Mouse (Mus musculus): Measurements from ENCODE around the gene Wwc1.

Gene Wwc1

DNA sequence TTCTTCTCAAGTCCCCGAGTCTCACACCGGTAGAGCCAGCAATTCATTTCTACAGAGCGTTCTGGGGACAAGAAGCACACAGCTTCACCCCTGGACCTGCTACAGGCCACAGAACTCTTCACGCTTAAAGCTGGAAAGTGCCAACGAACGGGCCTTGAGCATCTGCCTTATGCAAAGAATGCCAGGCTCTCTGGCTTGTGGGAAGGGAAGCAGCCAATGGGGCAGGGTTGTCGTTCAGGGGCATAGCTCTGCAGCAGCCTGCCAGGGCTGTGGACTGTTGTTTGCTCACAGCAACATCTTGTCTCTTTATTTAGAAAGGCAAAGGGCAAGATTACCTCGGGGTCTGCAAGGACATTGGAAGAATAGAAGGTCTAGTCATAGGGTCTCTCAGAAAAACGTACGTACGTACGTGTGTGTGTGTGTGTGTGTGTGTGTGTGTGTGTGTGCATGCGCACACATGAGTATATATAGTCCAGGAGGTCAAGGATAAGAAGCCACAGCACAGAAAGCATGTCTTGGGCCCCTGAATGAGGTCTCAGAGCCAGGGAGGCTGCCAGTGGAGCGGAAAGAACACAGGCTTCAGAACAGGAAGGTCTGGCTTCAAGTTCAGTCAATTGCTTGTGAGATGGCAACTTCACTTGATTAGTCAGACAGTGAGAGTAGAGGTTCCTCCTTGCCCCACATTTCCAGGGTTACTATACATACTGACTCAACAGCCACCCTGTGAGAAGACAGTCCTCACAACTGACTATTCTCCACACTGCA is 48.0 kb downstream of the Wwc1 start:
- no peak for DNase-seq

DNA sequence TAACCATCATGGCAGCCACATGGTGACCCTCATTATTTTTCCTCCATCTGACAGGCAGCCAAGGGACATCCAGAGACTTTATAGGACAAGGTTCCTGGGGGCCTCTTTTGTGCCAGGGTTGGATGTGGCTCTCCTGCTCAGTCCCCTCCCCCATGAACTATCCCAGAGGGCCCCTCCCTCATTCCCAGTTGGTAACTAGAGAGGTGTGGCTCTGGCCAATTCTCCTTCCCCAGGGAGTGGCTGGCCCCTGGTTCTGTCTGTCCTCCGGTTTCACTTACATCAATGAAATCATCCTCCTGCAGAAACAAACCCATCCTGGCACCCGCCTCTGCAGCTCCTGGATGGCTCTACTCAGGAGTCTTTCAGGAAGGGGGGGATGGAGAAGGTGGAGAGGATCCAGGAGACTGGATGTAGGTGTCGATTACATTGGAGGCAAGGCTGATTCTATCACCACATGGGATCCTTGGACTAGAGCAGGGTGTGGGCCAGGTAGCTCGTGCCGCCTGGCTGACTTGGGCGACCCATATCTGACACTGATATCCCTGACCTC is 49.7 kb downstream of the Wwc1 start:
- DNase-seq, result no peak

GRCm38 (mm10) chr11:35928453-35928852 is 51.9 kb downstream of the Wwc1 start:
- no peak for DNase-seq

DNA sequence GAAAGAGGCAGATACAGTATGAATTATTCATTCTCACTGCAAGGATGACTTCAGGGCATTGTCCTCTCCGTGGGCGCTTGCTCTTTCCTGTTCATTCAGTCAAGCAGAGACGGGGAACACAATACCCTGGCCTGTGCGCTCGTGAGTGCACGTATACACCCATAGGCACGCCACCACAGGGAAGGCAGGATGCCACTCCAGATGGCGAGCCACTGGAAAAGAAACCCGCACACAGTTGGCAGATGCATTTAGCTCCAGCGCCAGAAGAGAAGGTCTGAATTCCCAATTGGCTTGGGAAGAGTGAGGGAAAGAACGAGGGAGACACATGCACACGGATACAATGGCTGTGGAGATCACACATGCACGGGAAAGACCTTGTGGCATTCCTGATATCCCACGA is 53.0 kb downstream of the Wwc1 start:
- DNase-seq, result no peak

DNA sequence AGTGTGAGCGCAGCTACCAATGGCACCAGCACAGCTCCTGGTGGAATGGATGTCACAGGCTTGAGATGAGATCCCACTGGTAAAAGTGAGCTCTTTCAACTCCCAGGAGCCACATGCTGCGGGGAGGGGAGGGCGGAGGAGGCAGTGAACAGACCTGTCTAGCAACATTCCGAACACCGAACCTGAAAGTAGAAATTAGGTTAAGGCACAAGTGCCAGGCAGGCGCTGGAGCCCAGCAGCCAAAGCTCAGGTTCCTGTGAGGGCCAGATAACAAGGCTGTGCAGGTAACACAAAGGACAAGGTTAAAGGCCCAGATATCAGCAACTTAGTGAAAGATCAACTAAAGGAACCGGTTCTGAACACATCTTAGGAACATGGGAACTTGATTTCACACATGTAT is 54.7 kb downstream of the Wwc1 start:
- no peak for DNase-seq

GRCm38 (mm10) chr11:35922205-35922873 is 58.0 kb downstream of the Wwc1 start:
- no peak for DNase-seq

- no peak for DNase-seq
Observed at GRCm38 (mm10) chr11:35920776-35921175, 59.6 kb downstream of the Wwc1 start.

DNA sequence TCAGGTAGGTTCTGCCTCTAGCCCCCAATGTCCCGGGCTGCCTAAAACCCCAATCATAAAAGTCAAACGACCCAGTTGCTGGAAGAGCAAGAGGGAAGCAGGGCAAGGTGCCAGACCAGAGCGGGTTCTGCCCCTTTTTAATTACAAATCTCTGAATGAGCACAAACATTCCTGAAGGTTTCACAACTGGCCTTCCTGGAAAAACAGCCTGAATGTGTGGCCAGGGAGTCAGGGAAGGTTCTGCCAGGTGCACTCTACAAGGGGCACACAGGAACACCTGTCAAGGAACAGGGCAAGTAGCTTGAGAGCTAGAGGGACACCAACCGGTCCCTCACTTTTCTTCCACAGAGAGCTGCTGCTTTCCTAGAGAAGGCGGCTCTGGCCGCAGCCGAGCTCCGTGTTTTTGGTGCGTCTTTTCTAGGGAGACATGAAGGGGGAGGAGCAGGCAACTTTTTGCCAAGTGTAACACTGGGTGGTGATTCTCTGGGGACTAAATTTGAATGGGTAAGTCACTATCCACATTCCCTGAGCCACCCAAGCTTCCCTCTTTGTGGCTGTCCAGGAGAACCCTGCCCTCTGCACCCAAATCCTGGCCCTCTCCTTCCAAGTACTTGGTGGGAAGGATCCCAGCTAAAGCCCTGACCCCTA is 60.3 kb downstream of the Wwc1 start:
- no peak for DNase-seq

DNA sequence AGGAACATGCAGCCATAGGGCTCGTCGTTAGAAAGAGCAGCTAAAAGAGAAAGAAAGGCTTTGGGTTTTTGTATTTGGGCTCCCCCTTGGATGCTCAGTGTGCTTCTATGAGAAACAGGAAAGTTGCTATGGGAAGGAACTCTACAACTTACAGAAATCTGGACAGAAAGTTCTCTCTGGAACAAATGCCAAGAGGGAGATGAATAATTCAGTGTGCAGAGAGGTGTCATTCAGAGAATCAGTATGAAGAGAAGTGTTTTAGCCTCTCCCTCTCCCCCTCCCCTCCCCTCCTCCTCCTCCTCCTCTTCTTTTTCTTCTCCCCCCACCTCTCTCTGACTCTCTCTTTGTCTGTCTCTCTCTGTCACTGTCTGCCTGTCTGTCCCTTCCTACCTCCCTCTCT is 60.9 kb downstream of the Wwc1 start:
- no peak for DNase-seq

GRCm38 (mm10) chr11:35916466-35917185 is 63.7 kb downstream of the Wwc1 start:
- no peak for DNase-seq

DNA sequence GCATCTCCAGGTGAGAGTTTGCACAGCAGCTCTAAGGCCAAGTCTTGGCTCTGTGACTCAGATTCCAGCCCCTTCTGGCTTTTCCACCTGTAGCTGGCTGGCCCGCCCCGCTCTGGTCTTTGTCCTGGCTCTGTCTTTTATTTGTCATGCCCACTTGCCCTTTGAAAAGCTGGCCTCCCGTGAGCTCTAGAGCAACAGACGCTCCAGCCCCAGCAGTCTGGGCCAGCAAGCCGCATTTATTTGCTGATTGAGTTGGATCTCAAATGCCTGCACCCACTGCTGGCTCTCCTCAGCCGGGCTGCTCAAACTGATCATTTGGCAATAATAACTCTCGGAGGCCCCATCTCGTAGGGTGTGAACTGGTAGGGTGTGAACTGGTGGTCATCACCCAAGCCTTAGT is 64.8 kb downstream of the Wwc1 start:
- no peak for DNase-seq

DNA sequence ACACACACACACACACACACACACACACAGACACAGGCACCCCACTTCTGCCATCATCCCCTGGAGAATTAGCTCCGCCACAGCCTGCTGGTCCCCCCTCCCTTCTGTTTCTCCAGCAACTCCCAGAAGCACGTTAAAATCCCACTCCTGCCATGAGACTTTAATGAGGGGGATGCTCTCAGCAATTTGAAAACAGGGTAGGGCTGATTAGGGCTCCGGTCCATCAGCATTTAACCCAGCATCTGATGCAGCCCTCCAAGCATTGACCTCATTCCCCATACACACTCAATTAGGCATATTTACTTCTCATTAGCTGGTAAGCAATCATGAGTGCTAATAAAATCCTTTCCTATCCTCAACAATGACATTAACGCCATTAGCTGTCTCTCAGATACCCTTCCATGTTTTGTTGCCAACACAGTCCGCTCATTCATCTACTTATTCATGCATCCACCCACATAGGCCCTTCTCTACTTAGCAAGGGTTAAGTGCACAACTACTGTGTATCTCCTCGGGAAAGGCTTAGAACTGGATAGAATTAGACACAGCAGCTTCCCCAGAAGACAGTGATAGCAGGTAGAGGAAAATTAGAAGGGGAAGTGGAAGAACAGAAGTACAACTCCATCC is 66.8 kb downstream of the Wwc1 start:
- DNase-seq, result no peak

- DNase-seq, result no peak
Observed at GRCm38 (mm10) chr11:35904955-35905550, 75.3 kb downstream of the Wwc1 start.

DNA sequence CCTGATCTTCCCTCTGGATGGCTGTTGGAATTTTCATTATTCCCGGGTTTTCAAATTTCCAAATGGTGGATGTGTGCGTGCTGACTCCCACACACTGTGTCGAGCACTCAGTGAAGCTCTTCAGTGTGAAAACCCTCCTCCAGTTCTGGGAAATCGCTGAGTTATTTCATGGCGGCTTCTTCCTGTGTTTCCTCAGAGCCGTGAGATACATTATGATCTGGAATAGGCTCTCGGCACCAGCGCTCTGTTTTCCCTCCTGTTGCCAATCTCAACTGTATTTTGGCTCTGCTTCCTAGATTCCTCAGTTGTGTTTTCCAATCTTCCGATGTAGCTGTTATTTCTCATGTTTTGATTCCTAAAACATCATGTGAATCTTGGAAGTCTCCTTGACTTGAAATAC is 77.2 kb downstream of the Wwc1 start:
- no peak for DNase-seq

GRCm38 (mm10) chr11:35899946-35900345 is 80.4 kb downstream of the Wwc1 start:
- DNase-seq, result no peak

GRCm38 (mm10) chr11:35893454-35893853 is 86.9 kb downstream of the Wwc1 start:
- DNase-seq, result no peak

GRCm38 (mm10) chr11:35893018-35893421 is 87.3 kb downstream of the Wwc1 start:
- peak; percentile 12 for DNase-seq

GRCm38 (mm10) chr11:35892293-35892692 is 88.0 kb downstream of the Wwc1 start:
- no peak for DNase-seq

DNA sequence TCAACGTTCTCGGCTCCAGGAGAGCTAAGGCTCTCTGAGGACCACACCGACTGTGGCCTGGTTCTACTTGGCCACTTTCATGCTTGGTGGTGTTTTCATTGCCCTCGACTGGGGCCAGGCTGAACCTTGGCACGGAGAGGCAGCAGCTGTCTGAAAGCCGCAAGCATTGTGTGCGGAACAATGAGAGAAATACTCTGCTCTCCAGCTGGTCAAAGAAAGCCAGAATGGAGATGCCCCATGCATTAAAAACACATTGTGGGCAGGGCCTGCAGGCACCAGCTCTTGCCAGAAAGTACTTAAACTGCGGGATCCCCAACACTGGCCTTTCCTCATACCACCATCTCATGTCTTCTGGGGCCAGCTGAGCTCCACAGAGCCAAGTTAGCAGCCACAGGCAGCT is 91.5 kb downstream of the Wwc1 start:
- no peak for DNase-seq

DNA sequence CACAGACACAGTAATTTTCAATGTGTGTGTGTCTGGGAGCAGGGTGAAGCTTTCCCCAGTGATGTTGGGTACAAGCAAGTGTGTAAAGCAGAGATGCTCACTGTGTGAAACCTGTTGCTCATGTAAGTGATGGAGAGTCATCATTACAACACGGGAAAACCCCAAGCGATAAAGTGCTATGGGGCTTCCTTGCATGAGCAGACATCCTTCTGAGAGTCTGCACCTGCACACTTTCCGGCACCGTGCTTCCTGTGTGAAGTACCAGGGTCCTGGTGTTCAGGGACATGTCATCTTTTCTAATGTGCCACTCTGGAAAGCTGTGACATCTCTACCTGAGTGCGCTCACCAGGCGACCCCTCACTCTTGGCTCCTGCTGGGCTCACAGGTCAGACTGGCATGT is 97.5 kb downstream of the Wwc1 start:
- DNase-seq, result no peak

GRCm38 (mm10) chr11:35878559-35878897 is 101.8 kb downstream of the Wwc1 start:
- DNase-seq, result no peak
